Mouse (Mus musculus): ENCODE measurements around the gene Plcb1.

DNA sequence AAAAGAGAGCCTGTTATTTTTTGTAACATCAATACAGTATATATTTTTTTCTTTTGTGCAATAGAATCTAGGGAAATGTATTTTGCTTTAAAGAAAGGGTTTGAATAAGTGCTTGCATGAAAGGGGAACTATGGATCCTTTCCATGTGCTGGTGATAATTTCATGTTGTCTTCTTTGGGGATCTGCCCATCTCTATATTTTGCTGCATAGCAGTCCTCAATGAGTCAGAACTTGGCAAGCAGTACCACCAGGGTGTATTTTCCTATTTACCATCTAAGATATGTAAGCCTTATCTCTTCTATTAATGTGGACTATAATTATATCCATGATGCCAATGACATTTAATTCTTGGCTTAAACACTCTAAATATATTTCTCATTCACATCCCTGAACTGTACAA is 5.6 kb upstream of the Plcb1 start:
- no peak for TF ChIP-seq TAL1 (IDR thresholded peaks at IDR 0.05; ENCODE audit: low read length)
- TF ChIP-seq GATA1 (IDR thresholded peaks at IDR 0.05; ENCODE audit: low read length), result no peak
